Mouse (Mus musculus) midbrain, postnatal 0 days (tissue): ENCODE data around the gene Fzd7. TPM values are rescaled to one million over a fixed set of nuclear protein-coding genes. Genes with fewer than 3 reads are reported as not detected.

Experiments used
- ATAC-seq: fragments of 200-750 bp; cut with Nextera tagmentation; 2 replicates; pipeline ENCODE4 v1.8.0; 2017; ENCODE audit warnings: moderate number of reproducible peaks, mild to moderate bottlenecking, moderate TSS enrichment, moderate library complexity; ENCODE audit not compliant: low FRiP score
- DNase-seq: peaks from one replicate; pipeline ENCODE4 v3.0.0-alpha.2; 2015; ENCODE audit warnings: low spot score
- H3K27ac ChIP-seq: fragments of 300-500 bp; sonication (generic); 2 replicates; pipeline ENCODE4 v1.5.1; 2014; ENCODE audit warnings: low read depth, mild to moderate bottlenecking, low read length, mixed read lengths
- H3K27me3 ChIP-seq: fragments of 300-500 bp; sonication (generic); 2 replicates; pipeline ENCODE4 v1.6.1; 2014; ENCODE audit warnings: low read length, control low read depth, mixed read lengths; ENCODE audit not compliant: insufficient read depth
- H3K36me3 ChIP-seq: fragments of 300-500 bp; sonication (generic); 2 replicates; pipeline ENCODE4 v1.6.1; 2014; ENCODE audit warnings: low read length, control low read depth, mixed read lengths; ENCODE audit not compliant: insufficient read depth
- H3K4me1 ChIP-seq: fragments of 300-500 bp; sonication (generic); 2 replicates; pipeline ENCODE4 v1.6.1; 2014; ENCODE audit warnings: mild to moderate bottlenecking, control low read depth, antibody characterized with exemption, low read length, mixed read lengths; ENCODE audit not compliant: insufficient read depth
- H3K4me2 ChIP-seq: fragments of 300-500 bp; sonication (generic); 2 replicates; pipeline ENCODE4 v1.6.1; 2014; ENCODE audit warnings: low read depth, mild to moderate bottlenecking, low read length, mixed read lengths; ENCODE audit not compliant: poor library complexity, severe bottlenecking
- H3K4me3 ChIP-seq: fragments of 300-500 bp; sonication (generic); 2 replicates; pipeline ENCODE4 v1.5.1; 2014; ENCODE audit warnings: low read depth, mild to moderate bottlenecking, low read length, moderate library complexity
- H3K9ac ChIP-seq: fragments of 300-500 bp; sonication (generic); replicated peaks from 2 replicates; pipeline ENCODE4 v1.6.1; 2014; ENCODE audit warnings: mild to moderate bottlenecking, low read length, moderate library complexity, mixed read lengths; ENCODE audit not compliant: poor library complexity, severe bottlenecking
- H3K9me3 ChIP-seq: fragments of 300-500 bp; sonication (generic); 2 replicates; pipeline ENCODE4 v1.6.1; 2016; ENCODE audit warnings: low read length, control low read depth
- CTCF ChIP-seq: IDR thresholded peaks from 2 replicates; pipeline ENCODE4 v1.5.1; 2016; ENCODE audit warnings: antibody characterized with exemption, mild to moderate bottlenecking
- WGBS: fragments of 180-500 bp; shearing (Covaris S2); extraction: QIAGEN DNeasy Blood & Tissue Kit; methylation state at CpG from one replicate; pipeline ENCODE4 v1.1.7; 2014; 5-methylcytosine and 5-hydroxymethylcytosine counted together
- polyA plus RNA-seq: library from polyadenylated mRNA; unstranded; fragments of >200 nt; fragmentation: Nextera tagmentation; extraction: Ambion mirVana; gene quantifications from 2 replicates; pipeline ENCODE4 v1.2.1, GENCODE M21; 2015
- total RNA-seq: library from RNA; depleted of rRNA; stranded (reverse); fragments of >200 nt; gene quantifications from 2 replicates; pipeline ENCODE4 v1.2.3, GENCODE M21; 2014

The Fzd7 gene
- total and polyA plus RNA-seq, 2 experiments from 2014 or later: 1.7 to 11.9 TPM

GRCm38 (mm10) chr1:59458886-59459285 is 23.3 kb upstream of the Fzd7 start:
- 31% methylated on average over 8 of the region's 8 CpGs for WGBS
- H3K9ac ChIP-seq: no peak overlapping the region
- no peaks in the 10 kb centered on the region for H3K9me3 ChIP-seq
- H3K4me2 ChIP-seq: no peak overlapping the region
- no peaks in the 10 kb centered on the region for H3K27me3 ChIP-seq
- no peak for TF ChIP-seq CTCF
- no peak overlapping the region for H3K4me3 ChIP-seq
- DNase-seq (peak; percentile 27), ATAC-seq (no peak)
- no peaks in the 10 kb centered on the region for H3K36me3 ChIP-seq
- H3K4me1 ChIP-seq: peaks cover 2% of the 10 kb centered on the region; the same call in 1 of the 2 replicates
- H3K27ac ChIP-seq: no peak overlapping the region

DNA sequence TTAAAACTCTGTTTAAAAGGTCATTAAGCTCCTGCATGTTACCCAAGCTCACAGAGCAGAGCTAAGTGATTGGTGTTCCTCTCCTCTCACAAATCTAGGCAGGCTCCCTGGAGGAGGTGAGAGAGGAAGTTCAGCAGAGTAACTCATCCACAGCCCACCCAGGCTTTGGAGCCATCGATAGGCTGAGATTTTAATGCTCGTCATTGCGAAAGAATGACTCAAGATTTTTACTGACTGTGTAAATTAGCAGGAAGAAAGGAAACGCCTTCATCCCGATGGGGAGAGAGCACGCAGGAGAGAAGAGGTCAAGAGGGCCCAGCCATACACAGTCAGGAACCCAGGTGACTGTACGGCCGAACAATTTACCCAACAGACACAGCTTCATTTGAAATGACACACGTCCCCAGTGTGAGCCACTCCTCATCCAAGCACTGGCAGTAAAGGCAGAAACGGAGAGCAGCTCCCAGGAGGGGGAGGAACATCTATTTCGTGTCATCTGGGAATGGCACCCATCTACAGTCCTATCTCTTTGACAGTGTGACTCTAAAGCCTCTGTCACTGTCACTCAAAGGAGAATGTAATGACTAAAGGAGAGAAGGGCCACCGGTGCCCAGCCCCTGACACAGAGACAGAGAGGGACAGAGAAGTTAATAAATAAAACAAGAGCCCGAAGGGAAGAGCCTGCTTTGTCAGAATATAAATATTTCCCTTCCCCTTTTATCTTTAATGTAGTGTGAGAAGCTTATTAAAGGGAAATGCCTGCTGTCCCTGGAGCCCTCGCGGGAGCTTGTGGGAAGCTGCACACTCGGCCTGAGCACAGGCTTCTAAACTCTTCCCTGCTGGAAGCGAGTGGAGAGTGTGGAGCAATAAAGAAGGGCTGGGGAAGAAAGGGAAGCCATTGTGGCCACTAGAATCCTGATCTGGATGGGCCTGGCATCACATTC is 17.3 kb upstream of the Fzd7 start:
- no peak overlapping the region for H3K4me2 ChIP-seq
- peaks cover 10% of the 10 kb centered on the region; the same call in 1 of the 2 replicates for H3K4me1 ChIP-seq
- DNase-seq (no peak), ATAC-seq (peak; percentile 57)
- no peaks in the 10 kb centered on the region for H3K27me3 ChIP-seq
- H3K36me3 ChIP-seq: no peaks in the 10 kb centered on the region
- WGBS: 31% methylated on average over 17 of the region's 17 CpGs
- H3K4me3 ChIP-seq: no peak overlapping the region
- no peak for TF ChIP-seq CTCF
- H3K9me3 ChIP-seq: no peaks in the 10 kb centered on the region
- H3K27ac ChIP-seq: no peak overlapping the region
- H3K9ac ChIP-seq: no peak overlapping the region

DNA sequence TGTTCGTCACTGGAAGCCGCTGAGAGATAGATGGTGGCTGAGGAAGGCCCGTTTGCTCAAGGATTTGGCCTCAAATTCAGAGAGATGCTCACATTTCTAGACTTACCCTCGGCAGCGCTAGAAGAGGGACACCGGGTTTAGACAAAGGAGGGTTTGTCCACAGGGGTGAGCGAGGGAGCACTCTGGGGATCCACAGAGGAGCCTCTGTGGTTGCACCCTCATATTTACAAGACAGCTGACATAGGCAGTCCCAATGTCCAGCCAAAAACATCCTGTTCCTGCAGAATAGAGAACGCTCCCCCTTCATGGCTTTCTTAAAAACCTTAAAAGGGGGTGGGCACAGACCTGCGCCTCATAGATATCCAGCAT is 16.6 kb upstream of the Fzd7 start:
- Histone ChIP-seq H3K27ac (no peak overlapping the region), H3K9ac (no peak overlapping the region), H3K4me1 (peaks cover 10% of the 10 kb centered on the region; the same call in 1 of the 2 replicates), H3K36me3 (no peaks in the 10 kb centered on the region), H3K4me3 (no peak overlapping the region), H3K4me2 (no peak overlapping the region), H3K27me3 (no peaks in the 10 kb centered on the region), H3K9me3 (no peaks in the 10 kb centered on the region)
- no peak for ATAC-seq
- TF ChIP-seq CTCF: no peak
- WGBS: 58% methylated on average over 9 of the region's 9 CpGs
- DNase-seq: no peak

DNA sequence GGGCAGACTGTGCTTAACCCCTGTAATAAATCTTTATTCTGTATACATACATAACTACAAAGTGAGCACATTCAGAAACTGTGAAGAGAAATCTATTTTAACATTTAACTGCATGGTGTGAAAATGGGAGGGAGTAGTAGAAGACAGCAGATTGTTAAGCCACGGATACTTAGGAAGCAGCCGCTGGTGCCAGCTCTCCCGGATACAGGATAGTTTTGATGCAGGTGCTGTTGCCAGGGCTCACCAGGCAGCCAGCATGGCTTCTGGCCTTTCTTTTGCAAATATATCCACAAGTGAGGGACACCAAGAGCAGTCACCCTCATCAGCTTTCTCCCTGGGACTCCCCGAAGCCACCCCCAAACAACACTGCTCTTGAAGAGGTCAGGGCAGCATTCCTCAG is 13.1 kb upstream of the Fzd7 start:
- Histone ChIP-seq H3K9me3 (no peaks in the 10 kb centered on the region), H3K36me3 (no peaks in the 10 kb centered on the region), H3K4me1 (peaks cover 10% of the 10 kb centered on the region; the same call in 1 of the 2 replicates), H3K27me3 (no peaks in the 10 kb centered on the region), H3K27ac (no peak overlapping the region), H3K9ac (no peak overlapping the region), H3K4me2 (no peak overlapping the region), H3K4me3 (no peak overlapping the region)
- TF ChIP-seq CTCF: no peak
- ATAC-seq (no peak), DNase-seq (no peak)
- 38% methylated on average over 4 of the region's 4 CpGs for WGBS

- Histone ChIP-seq H3K9ac (no peak overlapping the region), H3K27me3 (no peaks in the 10 kb centered on the region), H3K9me3 (no peaks in the 10 kb centered on the region), H3K4me1 (peaks cover 2% of the 10 kb centered on the region; the same call in 1 of the 2 replicates), H3K27ac (no peak overlapping the region), H3K4me3 (no peak overlapping the region), H3K36me3 (no peaks in the 10 kb centered on the region), H3K4me2 (no peak overlapping the region)
- TF ChIP-seq CTCF: no peak
- ATAC-seq (no peak), DNase-seq (no peak)
- WGBS: 64% methylated on average over 4 of the region's 4 CpGs
These were observed 11.5 kb upstream of the Fzd7 start for GRCm38 (mm10) chr1:59470766-59471165.

DNA sequence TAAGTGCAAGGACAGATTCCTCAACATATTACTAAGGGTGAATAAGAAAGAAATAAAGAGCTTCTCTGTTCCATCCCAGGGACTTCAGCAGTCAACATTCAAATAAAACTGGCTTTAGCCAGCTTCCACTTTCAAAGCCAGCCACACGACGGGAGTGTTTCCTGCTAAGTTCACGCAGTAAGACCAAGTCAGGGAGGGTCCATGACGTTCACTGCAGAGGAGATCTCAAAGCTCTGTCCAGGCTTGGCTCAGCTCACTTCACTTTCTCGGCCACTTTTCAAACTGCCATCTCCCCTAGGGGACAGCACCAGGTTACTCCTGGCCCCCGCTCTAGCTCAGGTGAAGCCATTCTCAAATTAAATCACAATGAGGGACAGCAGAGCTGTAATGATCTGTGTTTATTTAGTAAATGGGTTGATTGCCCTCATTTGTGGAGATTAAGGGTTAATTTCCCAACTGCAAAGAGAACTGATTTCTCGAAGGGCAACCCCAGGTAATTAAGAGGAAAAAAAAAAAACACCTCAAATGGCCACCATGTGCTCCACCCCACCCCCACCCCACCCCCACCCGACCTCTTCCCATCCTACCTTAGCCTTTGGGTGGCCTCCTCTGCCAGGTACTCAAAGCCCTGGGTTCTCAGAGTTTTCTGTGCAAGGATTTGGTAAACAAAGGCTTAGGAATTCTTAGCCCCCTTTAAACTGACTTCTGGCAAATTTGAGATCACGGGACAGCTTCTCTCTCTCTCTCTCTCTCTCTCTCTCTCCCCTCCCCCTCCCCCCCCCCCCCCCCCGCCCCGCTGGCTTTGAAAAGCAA is 9.7 kb upstream of the Fzd7 start:
- no peak for TF ChIP-seq CTCF
- 17% methylated on average over 9 of the region's 11 CpGs for WGBS
- no peak for ATAC-seq

More for the DNA sequence above, 9.7 kb upstream of the Fzd7 start:
- H3K4me1 ChIP-seq: no peaks in the 10 kb centered on the region
- no peak overlapping the region for H3K9ac ChIP-seq
- no peaks in the 10 kb centered on the region for H3K36me3 ChIP-seq
- DNase-seq: no peak
- H3K27ac ChIP-seq: no peak overlapping the region
- no peaks in the 10 kb centered on the region for H3K27me3 ChIP-seq
- H3K9me3 ChIP-seq: no peaks in the 10 kb centered on the region
- H3K4me2 ChIP-seq: no peak overlapping the region
- H3K4me3 ChIP-seq: no peak overlapping the region
